Comparison of ENCODE assay signal across 11 mouse cellular contexts in the genomic region with DNA sequence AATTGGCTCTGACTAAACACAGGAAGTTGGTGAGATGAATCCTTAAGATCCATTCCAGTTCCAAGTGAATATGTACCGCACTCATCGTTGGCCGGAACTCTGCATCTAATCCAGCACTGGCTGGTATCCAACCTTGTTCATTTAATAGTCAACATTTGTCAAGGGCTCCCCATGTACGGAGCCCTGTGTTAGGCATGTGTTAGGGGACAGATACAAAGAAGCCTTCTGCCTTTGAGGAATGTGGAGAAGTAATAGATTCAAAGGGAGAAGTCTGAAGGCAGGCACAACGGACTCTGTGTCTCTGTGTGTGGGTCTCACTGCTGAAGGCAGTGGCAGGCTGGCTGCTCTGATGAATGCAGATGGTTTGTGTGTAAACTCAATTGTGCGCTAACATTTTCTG.
DNase-seq lines count a peak whose midpoint lies in the region; ATAC-seq lines count a peak whose summit lies in the region.
"Had no signal": no experiment of that assay in that cellular context is flagged by ENCODE, and none has a peak within 500 bp of the region (broad histone marks: within the 10 kb centered on the region; RNA-seq: fewer than 3 reads in every experiment).

No protein-coding gene starts in this region.

- intact Hi-C loops in left cerebral cortex, postnatal 14 days (cut with DNase I): loop anchor here (5.0 kb wide), 1 partner anchor 56 kb away; no protein-coding TSS in a partner anchor

- DNase-seq in cerebellum, postnatal 25 days: peak; percentile 49 to 53
- no peak for DNase-seq in cerebellum, postnatal 36 days
- DNase-seq in left cerebral cortex, postnatal 14 days (ENCODE audit: low spot score in 2 of 2): peak; percentile 38 to 58
- no peak for DNase-seq in left cerebral cortex, adult 18-20 months (ENCODE audit: low spot score in 2 of 2)
- DNase-seq in brain, embryonic 18.5 days (ENCODE audit: low read depth, low spot score): peak; percentile 45
- peak; percentile 47 for DNase-seq in layer of hippocampus, adult 9-10 months (ENCODE audit: low spot score)
- DNase-seq in embryo, embryonic 10 days (ENCODE audit: low spot score): no peak
- DNase-seq: adrenal gland, postnatal 10 days; B cell, adult 2 months; thymus, adult 2 months had no signal

- no peak for ATAC-seq in activated CD4-positive, CD25-positive, alpha-beta regulatory T cell, adult 4 months

Comparison
In these comparisons a context has a peak if more than half of its experiments do, and no peak if none do; other contexts are left out.
1. DNase-seq: peak in cerebellum, postnatal 25 days (2 of 2), left cerebral cortex, postnatal 14 days (2 of 2), brain, embryonic 18.5 days (single experiment) and layer of hippocampus, adult 9-10 months (single experiment); none in cerebellum, postnatal 36 days (0 of 2), left cerebral cortex, adult 18-20 months (0 of 2) and embryo, embryonic 10 days (single experiment).